Mouse (Mus musculus) testis, postnatal 14 days (tissue): Measurements from ENCODE around the gene Mast4.

Experiments
- DNase-seq: peaks from one replicate; pipeline ENCODE4 v3.0.0; 2021; ENCODE audit warnings: low spot score

Gene Mast4

DNA sequence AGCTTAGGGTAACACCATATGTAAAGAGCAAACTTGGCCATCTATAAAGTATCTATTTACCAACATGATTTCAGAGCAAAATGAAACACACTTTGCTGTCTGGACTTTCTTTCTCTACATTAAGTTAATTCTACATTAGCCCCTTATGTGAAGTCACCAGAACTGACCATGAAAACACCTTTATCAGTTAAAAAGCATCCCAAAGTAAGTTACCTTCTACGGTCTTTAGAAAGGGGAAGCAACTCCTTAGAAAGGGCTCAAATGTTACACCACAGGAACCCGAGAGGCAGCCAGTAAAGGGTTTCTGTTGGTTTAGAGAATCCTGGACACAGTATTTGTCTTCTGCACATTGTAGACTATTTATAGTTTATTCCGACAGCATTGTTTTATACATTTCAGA lies 441.5 kb downstream of the Mast4 start:
- no peak for DNase-seq

DNA sequence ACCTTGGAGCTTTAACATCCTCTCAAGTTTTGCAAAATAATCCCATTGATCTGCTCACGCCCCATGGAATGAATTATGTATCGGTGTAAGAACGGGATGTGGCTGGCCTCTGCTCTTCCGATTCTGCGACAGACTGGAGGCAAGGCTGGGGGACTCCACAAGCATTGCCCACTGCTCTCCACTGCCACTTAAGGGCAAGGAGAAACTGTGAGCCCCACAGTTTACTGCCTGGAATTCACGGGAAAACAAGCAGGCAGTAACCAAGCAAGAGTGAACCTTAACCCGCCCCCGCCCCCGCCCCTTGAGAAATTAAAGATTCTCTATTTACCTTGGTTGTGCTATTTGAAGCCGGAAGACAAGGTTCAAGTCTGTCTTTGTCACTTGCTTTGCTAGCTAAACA lies 444.3 kb downstream of the Mast4 start:
- DNase-seq: no peak

GRCm38 (mm10) chr13:102889537-102889936 lies 444.8 kb downstream of the Mast4 start:
- no peak for DNase-seq

- DNase-seq: no peak
Measured at GRCm38 (mm10) chr13:102888895-102889490, 445.3 kb downstream of the Mast4 start.

DNA sequence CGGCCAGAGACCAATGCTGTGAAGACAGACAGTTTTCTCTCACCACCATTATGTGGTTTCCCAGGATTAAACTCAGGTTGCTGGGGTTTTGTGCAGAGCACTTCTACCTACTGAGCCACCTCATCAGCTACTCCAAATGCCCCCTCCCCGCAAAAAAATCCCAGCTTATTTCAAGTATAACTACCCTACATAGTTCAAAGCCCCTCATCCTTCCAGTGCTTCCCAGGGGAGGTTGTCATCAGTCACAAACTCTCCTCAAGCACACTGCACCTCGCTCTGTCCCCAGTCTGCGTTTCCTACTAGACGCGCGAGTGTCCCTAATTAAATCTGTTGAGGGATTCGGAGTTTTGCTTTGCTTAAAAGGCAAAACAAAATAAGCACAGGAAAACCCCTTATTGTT lies 446.1 kb downstream of the Mast4 start:
- no peak for DNase-seq

- DNase-seq: no peak
Measured at GRCm38 (mm10) chr13:102887534-102887933, 446.8 kb downstream of the Mast4 start.

- no peak for DNase-seq
Measured at GRCm38 (mm10) chr13:102886788-102887187, 447.5 kb downstream of the Mast4 start.

DNA sequence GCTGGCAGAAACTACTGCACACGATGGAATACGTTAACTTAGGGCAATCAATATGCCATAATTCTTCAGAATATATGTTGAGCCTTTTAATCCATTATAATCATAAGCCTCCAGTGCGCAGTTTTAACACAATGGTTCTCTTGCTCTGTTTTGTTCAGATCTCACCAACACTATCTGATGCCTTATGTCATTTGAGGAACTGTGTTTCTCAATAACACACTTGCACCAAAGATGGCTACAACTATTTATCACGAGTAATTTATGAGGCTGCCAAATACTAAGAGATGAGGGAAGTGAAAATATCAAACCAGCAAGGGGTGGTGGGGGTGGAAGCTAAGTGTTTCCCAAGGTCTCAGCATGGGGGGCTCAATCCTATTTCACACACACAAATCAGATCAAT lies 448.1 kb downstream of the Mast4 start:
- no peak for DNase-seq

DNA sequence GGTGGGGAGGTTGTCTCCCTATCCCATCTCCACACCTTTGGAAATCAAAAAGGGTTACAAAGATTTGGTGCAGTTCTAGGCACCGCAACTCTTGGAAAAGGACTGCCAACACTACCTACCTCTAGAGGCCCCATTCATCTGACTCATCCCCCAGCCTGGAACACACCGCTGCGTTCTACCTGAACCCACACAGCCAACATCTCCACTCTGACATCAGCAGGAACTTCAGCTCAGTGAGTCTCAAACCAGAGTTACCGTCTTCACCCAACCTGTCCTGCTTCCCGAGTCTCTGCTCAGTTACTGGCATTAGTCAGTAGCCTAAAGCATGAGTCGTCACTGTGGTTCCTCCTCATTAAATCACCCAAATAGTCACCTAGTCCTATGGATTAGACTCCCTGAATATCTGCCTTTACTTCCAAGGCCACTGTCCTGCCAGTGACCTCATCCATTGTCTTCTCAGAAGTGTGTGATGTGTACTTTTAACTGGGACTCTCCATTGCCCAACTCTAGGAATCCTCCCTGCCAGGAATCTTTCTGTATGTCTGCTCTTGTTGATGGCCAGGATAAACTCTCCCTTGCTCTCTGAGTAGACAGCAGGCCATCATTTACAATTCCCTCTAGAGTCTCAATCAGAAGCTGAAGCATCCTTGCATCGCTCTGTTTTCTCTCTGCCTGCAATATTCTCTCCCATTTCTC lies 453.8 kb downstream of the Mast4 start:
- no peak for DNase-seq

- DNase-seq: no peak
Measured at GRCm38 (mm10) chr13:102878631-102879030, 455.7 kb downstream of the Mast4 start.

GRCm38 (mm10) chr13:102877766-102878325 lies 456.5 kb downstream of the Mast4 start:
- no peak for DNase-seq

DNA sequence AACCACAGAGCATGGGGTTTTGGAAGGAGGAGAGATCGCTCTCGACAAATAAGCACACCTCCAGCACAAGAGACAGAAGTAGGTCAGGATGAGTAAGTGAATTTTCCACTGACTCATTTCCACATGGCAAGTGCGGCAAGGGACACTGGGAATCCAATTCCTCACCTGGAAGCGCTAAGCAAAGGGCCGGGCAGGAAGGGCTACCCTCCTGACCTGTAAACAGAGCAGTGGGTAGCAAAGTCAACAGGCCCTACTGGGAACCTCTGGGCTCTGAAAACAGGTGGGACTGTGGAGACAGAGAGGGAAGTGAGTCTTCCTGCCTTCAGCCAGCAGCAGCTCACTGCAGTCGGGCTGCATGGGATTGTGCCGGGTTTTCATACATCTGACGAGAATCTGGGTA lies 457.1 kb downstream of the Mast4 start:
- no peak for DNase-seq

DNA sequence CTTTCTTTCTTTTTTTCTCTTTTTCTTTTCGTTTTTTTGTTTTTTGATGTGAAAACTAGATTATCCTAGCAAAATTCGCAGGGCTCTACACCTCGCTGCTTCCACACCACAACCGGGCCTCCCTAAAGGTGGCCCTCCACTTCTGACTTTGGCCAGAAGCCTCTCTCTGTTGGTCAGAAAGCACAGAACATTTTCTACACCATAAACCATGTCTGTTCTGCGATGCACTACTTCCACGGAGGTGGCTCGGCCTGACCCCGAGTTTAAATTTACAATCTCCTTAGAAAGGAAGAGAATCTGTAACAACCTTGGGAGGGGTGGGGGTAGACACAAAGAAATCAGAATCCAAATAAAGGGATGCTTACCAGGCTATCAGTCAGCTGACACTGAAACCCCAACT lies 458.8 kb downstream of the Mast4 start:
- no peak for DNase-seq

DNA sequence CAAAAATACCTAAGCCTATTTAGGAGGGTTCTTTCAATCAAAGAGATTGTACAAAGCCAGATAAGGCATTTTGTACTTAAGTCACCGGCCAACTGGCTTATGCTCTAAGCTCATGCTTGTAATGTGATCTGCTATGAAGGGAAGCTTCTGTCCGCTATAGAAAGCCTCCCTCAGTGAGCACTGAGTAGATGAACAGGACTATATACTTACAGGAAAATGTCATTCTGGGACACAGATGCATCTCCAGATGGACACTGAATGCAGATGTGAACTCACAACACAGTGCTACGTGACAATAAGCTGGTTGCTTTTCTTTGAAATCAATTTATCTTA lies 459.2 kb downstream of the Mast4 start:
- no peak for DNase-seq

DNA sequence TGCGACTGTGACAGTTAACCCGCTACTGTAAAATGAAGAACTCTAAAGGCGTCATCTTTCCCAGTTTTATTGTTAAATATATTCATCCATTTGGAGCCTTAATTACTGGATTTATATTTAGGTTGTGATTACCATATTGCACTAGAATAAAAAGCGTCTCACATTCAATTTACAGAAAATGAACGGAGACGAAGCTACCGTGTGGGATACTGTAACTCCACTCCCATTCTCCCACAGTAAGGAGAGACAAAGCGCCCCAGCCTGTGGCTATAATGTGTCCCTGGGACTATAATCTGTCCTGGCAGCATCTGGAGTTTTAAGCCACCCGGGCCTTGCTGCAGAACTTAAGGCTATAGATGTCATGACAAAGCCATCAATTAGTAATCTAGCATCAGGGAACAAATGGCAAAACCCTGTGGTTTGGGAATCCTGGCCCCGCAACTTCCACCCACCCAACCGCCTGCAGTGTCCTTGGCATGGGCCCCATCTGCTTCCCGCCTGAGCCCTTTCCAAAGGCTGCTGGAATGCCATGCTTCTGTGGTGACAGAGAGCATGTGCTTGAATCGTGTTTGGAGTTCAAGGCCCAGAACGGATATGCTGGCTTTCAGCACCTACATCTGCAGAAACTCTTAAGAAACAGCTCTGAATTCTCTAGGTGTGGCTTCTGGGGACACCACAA lies 459.7 kb downstream of the Mast4 start:
- no peak for DNase-seq

DNA sequence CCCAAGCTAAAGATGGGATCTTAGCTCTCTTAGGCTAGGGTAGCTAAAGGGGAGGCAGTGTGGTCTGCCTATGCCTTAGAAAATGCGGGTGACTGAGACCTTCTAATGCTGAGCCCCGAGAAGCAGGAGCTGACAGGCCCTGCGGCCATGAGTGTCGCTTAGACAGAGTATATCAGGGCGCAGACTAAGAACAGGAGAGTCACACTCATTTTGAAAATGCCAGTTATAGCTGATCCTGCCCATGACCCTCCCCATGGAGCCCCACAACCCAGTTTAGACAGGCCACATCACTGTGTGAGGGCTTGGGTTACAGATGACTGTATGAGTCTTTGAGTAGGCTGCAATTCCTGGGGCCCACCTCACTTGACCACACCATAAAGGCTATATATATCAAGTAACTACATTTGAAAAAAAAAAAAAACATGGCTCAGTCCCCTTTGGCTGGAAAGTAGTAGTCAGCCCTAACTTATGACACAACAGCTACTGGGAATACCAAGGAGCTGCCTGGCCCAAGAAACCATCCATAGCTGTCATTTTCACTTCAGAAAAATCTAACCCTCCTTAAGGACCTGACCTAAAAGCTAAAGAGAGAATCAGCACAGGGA lies 460.8 kb downstream of the Mast4 start:
- DNase-seq: no peak

DNA sequence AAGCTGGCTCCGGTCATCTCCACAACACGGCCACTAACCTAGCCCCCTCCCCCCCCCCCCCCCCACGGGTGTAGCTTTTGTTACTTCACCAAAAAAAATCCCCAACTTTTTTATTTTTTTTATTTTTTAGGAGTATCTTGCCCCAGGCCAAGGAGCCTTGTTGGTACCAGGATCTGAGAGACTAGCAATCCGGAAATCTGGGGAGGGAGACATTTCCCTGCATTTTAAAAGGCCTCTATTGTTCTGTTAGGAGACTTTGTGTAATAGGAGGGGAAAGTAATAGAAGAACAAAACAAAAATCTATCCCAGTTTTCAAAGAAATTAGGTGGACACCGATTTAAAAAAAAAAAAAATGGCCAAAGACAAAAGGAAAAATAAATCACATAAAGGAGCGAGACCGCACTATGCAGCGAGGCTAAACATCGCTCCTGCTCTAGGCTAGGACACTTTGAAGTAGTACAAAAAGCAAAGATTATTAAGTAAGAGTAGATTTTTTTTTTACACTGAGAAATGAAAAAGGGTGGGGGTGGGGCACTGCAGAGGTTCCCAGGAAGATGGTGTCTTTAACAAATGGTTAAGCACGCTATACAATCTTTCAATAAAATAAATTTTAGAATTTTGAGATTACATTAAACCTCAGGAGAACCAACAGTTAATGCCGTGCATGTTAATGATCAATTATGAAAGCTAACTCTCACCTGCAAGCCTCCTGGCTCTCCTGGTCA lies 462.8 kb downstream of the Mast4 start:
- DNase-seq: no peak

- no peak for DNase-seq
Measured at GRCm38 (mm10) chr13:102869541-102869940, 464.8 kb downstream of the Mast4 start.

GRCm38 (mm10) chr13:102866816-102867215 lies 467.5 kb downstream of the Mast4 start:
- no peak for DNase-seq

DNA sequence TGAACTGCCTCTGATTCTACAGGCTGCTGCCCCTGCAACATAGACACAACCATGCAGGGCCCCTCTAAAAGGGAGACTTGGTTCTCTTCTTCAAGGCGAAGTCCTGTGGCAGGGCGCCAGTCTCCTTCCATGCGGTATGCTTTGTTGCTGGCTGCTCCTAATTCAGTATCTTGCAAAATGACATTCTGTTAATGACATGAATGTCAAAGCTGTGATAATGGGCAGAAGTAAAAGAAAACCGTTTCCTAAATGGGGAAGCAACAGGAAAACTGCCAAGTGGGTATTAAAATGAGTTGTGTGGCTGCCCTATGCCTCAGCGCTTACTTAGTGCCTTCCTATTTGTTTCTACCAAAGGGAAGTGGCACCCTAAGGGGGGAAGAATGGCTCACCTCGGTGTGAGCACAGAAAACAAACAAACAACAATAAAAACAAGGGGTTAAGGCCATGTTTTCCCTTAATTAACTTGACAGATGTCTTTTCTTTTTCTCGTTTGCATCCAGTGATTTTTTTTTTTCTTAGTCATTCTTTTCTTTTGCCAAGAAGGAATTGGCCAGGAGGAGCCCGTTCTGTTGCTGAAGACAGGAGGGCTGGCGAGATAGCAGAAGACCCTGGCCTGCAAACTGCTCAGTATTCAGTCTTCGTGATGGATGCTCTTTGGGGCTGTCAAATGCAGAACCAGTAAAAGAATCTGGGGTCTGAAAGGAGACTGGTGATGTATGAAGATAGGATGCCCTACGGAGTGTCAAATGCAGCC lies 468.1 kb downstream of the Mast4 start:
- no peak for DNase-seq

- no peak for DNase-seq
Measured at GRCm38 (mm10) chr13:102865494-102865893, 468.8 kb downstream of the Mast4 start.
